Mouse (Mus musculus) embryonic stem cell, embryonic (primary cell): ENCODE results near the gene Insyn1.

ENCODE experiments used
- CTCF ChIA-PET, 4 experiments: fragments of 300-600 bp in 2 of 4; fragments of 350-600 bp in 2 of 4; sonication (Branson Sonifier 250); formaldehyde crosslinking; loops; one replicate each; lab custom pipeline; 2022; ENCODE audit warnings: inconsistent platforms in 2 of 4; lab: Charles Lee
- POLR2A ChIA-PET, 4 experiments: fragments of 300-600 bp in 2 of 4; fragments of 350-600 bp in 2 of 4; sonication (Branson Sonifier 250); formaldehyde crosslinking; loops; one replicate each; lab custom pipeline; 2022; ENCODE audit warnings: antibody characterized with exemption in 4 of 4, inconsistent platforms in 1 of 4; lab: Charles Lee

Gene Insyn1

GRCm38 (mm10) chr9:58513749-58514148, 25.3 kb downstream of the Insyn1 start:
- CTCF ChIA-PET = interaction anchor here in 1 of 4 experiments (1.1 kb wide), 1 partner anchor 22 kb away, joined by 3 read pairs; no protein-coding TSS in a partner anchor
- POLR2A ChIA-PET = interaction anchor here in 1 of 4 experiments (1.0 kb wide), 1 partner anchor 17 kb away, joined by 3 read pairs; no protein-coding TSS in a partner anchor

GRCm38 (mm10) chr9:58516480-58516879, 28.1 kb downstream of the Insyn1 start:
- CTCF ChIA-PET = interaction anchor here in 1 of 4 experiments (0.6 kb wide), 1 partner anchor 767 kb away, joined by 3 read pairs; no protein-coding TSS in a partner anchor
- POLR2A ChIA-PET = interaction anchor here in 1 of 4 experiments (0.6 to 0.9 kb wide), 2 partner anchors 19 to 239 kb away, joined by 3 read pairs; no protein-coding TSS in a partner anchor

- ChIA-PET POLR2A (interaction anchor here in 1 of 4 experiments (1.2 kb wide), 1 partner anchor 76 kb away, joined by 3 read pairs; no protein-coding TSS in a partner anchor), CTCF (interaction anchor here in 2 of 4 experiments (0.6 kb wide), 2 partner anchors 467 to 481 kb away, joined by 3 to 4 read pairs; no protein-coding TSS in a partner anchor)
Observed at GRCm38 (mm10) chr9:58517866-58518750, 29.7 kb downstream of the Insyn1 start.

- ChIA-PET POLR2A (interaction anchor here in 3 of 4 experiments (0.6 to 0.7 kb wide), 5 partner anchors 59 to 900 kb away, joined by 3 to 6 read pairs (median 3); no protein-coding TSS in a partner anchor), CTCF (interaction anchor here in 1 of 4 experiments (1.8 kb wide), 1 partner anchor 17 kb away, joined by 6 read pairs; no protein-coding TSS in a partner anchor)
Observed at GRCm38 (mm10) chr9:58519953-58520352, 31.6 kb downstream of the Insyn1 start.

- ChIA-PET CTCF (interaction anchor here in 1 of 4 experiments (1.8 kb wide), 1 partner anchor 16 kb away, joined by 6 read pairs; no protein-coding TSS in a partner anchor), POLR2A (interaction anchor here in 1 of 4 experiments (1.7 kb wide), 1 partner anchor 32 kb away, joined by 3 read pairs; no protein-coding TSS in a partner anchor)
Observed at GRCm38 (mm10) chr9:58520816-58521581, 32.6 kb downstream of the Insyn1 start.

- POLR2A ChIA-PET = interaction anchor here in 2 of 4 experiments (0.8 to 1.7 kb wide), 2 partner anchors 33 to 64 kb away, joined by 3 read pairs; no protein-coding TSS in a partner anchor
Observed at GRCm38 (mm10) chr9:58521883-58522423, 33.5 kb downstream of the Insyn1 start.

GRCm38 (mm10) chr9:58525108-58525507, 36.7 kb downstream of the Insyn1 start:
- ChIA-PET POLR2A (no interaction called here), CTCF (interaction anchor here in 1 of 4 experiments (1.3 kb wide), 1 partner anchor 11 kb away, joined by 3 read pairs; no protein-coding TSS in a partner anchor)

More at GRCm38 (mm10) chr9:58521883-58522423, 33.5 kb downstream of the Insyn1 start:
- CTCF ChIA-PET = interaction anchor here in 1 of 4 experiments (0.5 to 0.6 kb wide), 3 partner anchors 126 to 980 kb away, joined by 3 read pairs; no protein-coding TSS in a partner anchor

GRCm38 (mm10) chr9:58527841-58528240, 39.4 kb downstream of the Insyn1 start:
- CTCF ChIA-PET = interaction anchor here in 1 of 4 experiments (0.9 kb wide), 1 partner anchor 8 kb away, joined by 5 read pairs; no protein-coding TSS in a partner anchor
- POLR2A ChIA-PET = interaction anchor here in 2 of 4 experiments (0.9 to 1.3 kb wide), 4 partner anchors 8 to 73 kb away, joined by 3 to 4 read pairs (median 3); no protein-coding TSS in a partner anchor

- POLR2A ChIA-PET = interaction anchor here in 1 of 4 experiments (1.0 to 2.7 kb wide), 3 partner anchors 23 to 52 kb away, joined by 3 to 9 read pairs (median 3); partner anchors contain the start of gene Nptn
- CTCF ChIA-PET = no interaction called here
Observed at GRCm38 (mm10) chr9:58530407-58530806, 42.0 kb downstream of the Insyn1 start.

- ChIA-PET POLR2A (interaction anchor here in 1 of 4 experiments (2.7 kb wide), 1 partner anchor 51 kb away, joined by 9 read pairs; the partner anchor contains the start of gene Nptn), CTCF (interaction anchor here in 1 of 4 experiments (0.6 kb wide), 1 partner anchor 1483 kb away, joined by 3 read pairs; no protein-coding TSS in a partner anchor)
Observed at GRCm38 (mm10) chr9:58532236-58532635, 43.8 kb downstream of the Insyn1 start.

GRCm38 (mm10) chr9:58533322-58533721, 44.9 kb downstream of the Insyn1 start:
- POLR2A ChIA-PET = no interaction called here
- CTCF ChIA-PET = interaction anchor here in 1 of 4 experiments (0.9 kb wide), 1 partner anchor 24 kb away, joined by 3 read pairs; no protein-coding TSS in a partner anchor

GRCm38 (mm10) chr9:58534766-58535165, 46.4 kb downstream of the Insyn1 start:
- CTCF ChIA-PET = interaction anchor here (0.5 to 2.3 kb wide), 17 partner anchors 14 to 1191 kb away, joined by 3 to 14 read pairs (median 4); no protein-coding TSS in a partner anchor
- POLR2A ChIA-PET = interaction anchor here in 3 of 4 experiments (0.6 to 1.7 kb wide), 6 partner anchors 9 to 432 kb away, joined by 3 to 5 read pairs (median 4); no protein-coding TSS in a partner anchor

GRCm38 (mm10) chr9:58535447-58536134, 47.2 kb downstream of the Insyn1 start:
- ChIA-PET POLR2A (interaction anchor here in 3 of 4 experiments (0.6 to 1.7 kb wide), 16 partner anchors 8 to 538 kb away, joined by 3 to 5 read pairs (median 4); partner anchors contain the start of gene Cd276 (in 1 of the 3)), CTCF (interaction anchor here (0.5 to 2.3 kb wide), 39 partner anchors 8 to 644 kb away, joined by 3 to 14 read pairs (median 4); no protein-coding TSS in a partner anchor)

GRCm38 (mm10) chr9:58537774-58538173, 49.4 kb downstream of the Insyn1 start:
- CTCF ChIA-PET = interaction anchor here in 3 of 4 experiments (0.6 to 1.4 kb wide), 8 partner anchors 17 to 746 kb away, joined by 3 to 14 read pairs (median 4); partner anchors contain the start of gene Cd276 (in 1 of the 3)

GRCm38 (mm10) chr9:58539886-58540285, 51.5 kb downstream of the Insyn1 start:
- POLR2A ChIA-PET = interaction anchor here in 1 of 4 experiments (0.8 kb wide), 1 partner anchor 8 kb away, joined by 3 read pairs; no protein-coding TSS in a partner anchor
- CTCF ChIA-PET = interaction anchor here in 2 of 4 experiments (0.6 to 1.1 kb wide), 3 partner anchors 30 to 124 kb away, joined by 3 to 5 read pairs (median 3); no protein-coding TSS in a partner anchor

More at GRCm38 (mm10) chr9:58537774-58538173, 49.4 kb downstream of the Insyn1 start:
- POLR2A ChIA-PET = interaction anchor here in 2 of 4 experiments (0.7 to 1.7 kb wide), 9 partner anchors 11 to 82 kb away, joined by 3 to 6 read pairs (median 4); partner anchors contain the start of genes Nptn (in 2 of the 2) and Cd276 (in 1 of the 2)
